Mouse (Mus musculus) limb, embryonic 11.5 days (tissue): ENCODE data around the gene Rgs14. TPM values are rescaled to one million over a fixed set of nuclear protein-coding genes. Genes with fewer than 3 reads are reported as not detected.

Source experiments
- ATAC-seq: fragments of 200-750 bp; cut with Nextera tagmentation; 2 replicates; pipeline ENCODE4 v1.8.0; 2017; ENCODE audit warnings: low read depth; ENCODE audit not compliant: insufficient number of reproducible peaks, low FRiP score, low TSS enrichment
- DNase-seq: peaks from one replicate; pipeline ENCODE4 v3.0.0-alpha.2; 2015; ENCODE audit warnings: low spot score
- H3K27ac ChIP-seq: fragments of 300-500 bp; sonication (generic); replicated peaks from 2 replicates; pipeline ENCODE4 v1.5.1; 2014; ENCODE audit warnings: low read depth, mild to moderate bottlenecking, low read length
- H3K27me3 ChIP-seq: fragments of 300-500 bp; sonication (generic); 2 replicates; pipeline ENCODE4 v1.6.1; 2014; ENCODE audit warnings: mild to moderate bottlenecking, low read length, mixed read lengths; ENCODE audit not compliant: control insufficient read depth, insufficient read depth
- H3K36me3 ChIP-seq: fragments of 300-500 bp; sonication (generic); 2 replicates; pipeline ENCODE4 v1.6.1; 2014; ENCODE audit warnings: mild to moderate bottlenecking, low read length, moderate library complexity, mixed read lengths; ENCODE audit not compliant: control insufficient read depth, insufficient read depth
- H3K4me1 ChIP-seq: fragments of 300-500 bp; sonication (generic); 2 replicates; pipeline ENCODE4 v1.6.1; 2014; ENCODE audit warnings: low read length, mixed read lengths; ENCODE audit not compliant: control insufficient read depth, insufficient read depth
- H3K4me2 ChIP-seq: fragments of 300-500 bp; sonication (generic); 2 replicates; pipeline ENCODE4 v1.6.1; 2014; ENCODE audit warnings: low read depth, mild to moderate bottlenecking, moderate library complexity; ENCODE audit not compliant: severe bottlenecking
- H3K4me3 ChIP-seq: fragments of 300-500 bp; sonication (generic); 2 replicates; pipeline ENCODE4 v1.5.1; 2014; ENCODE audit warnings: low read depth, low read length
- H3K9ac ChIP-seq: fragments of 300-500 bp; sonication (generic); 2 replicates; pipeline ENCODE4 v1.6.1; 2014; ENCODE audit warnings: mild to moderate bottlenecking, low read length
- H3K9me3 ChIP-seq: fragments of 300-500 bp; sonication (generic); 2 replicates; pipeline ENCODE4 v1.6.1; 2016; ENCODE audit warnings: low read length; ENCODE audit not compliant: control insufficient read depth
- WGBS: fragments of 180-500 bp; shearing (Covaris S2); extraction: QIAGEN DNeasy Blood & Tissue Kit; methylation state at CpG from one replicate; pipeline ENCODE4 v1.1.7; 2014; 5-methylcytosine and 5-hydroxymethylcytosine counted together
- polyA plus RNA-seq: library from polyadenylated mRNA; unstranded; fragments of >200 nt; fragmentation: Nextera tagmentation; extraction: Ambion mirVana; gene quantifications from 2 replicates; pipeline ENCODE4 v1.2.1, GENCODE M21; 2014

The Rgs14 gene
- polyA plus RNA-seq, 1 experiment from 2014 or later, result 0.97 TPM

DNA sequence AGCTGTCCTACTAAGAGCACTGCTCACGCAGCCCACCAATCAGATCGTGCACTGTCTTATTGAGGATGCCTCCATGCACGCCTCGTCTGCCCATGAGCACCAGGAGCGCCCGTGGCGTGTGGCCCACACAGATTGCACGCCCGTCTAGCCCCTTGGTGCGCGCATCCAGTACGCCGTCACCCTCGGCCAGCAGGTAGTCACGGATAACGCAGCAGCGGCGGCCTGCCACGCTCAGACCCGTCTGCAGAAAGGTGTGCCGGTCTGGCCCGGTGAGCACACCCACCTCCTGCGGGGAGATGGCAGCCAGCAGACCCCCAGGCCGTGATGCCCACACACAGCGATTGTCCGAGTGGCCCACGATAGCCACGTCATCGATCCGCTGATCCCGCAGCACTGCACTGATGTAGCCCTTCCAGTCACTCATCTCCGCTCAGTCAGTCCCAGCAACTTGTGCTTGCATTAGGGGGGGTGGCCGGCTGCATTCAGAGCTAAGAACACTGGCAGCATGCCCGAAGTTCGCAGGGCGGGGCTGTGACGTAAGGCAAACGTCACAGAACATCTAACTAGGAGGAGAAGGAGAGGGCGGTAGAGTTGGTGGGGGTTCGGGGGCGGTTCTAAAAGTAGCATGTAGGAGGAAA, 45.3 kb downstream of the Rgs14 start, which contains the start of gene Pfn3:
Gene Pfn3, minus strand, starts transcription at position 490 of the 638 bp plus-strand sequence.
- Histone ChIP-seq H3K4me2 (peak within 1 kb of the TSS; percentile 61), H3K27me3 (peaks cover 22% of the 10 kb centered on the region), H3K4me3 (peak within 1 kb of the TSS; percentile 32), H3K27ac (no peak within 1 kb of the TSS), H3K9ac (peak within 1 kb of the TSS; percentile 52), H3K36me3 (no peaks in the 10 kb centered on the region), H3K9me3 (no peaks in the 10 kb centered on the region; the same call in 1 of the 2 replicates), H3K4me1 (0 out of 2 replicates have a peak, but pooled peaks cover 5% of the 10 kb centered on the region)
- WGBS, result 10% methylated on average over 41 of the region's 41 CpGs
- peak; percentile 80 for DNase-seq
- no peak for ATAC-seq

DNA sequence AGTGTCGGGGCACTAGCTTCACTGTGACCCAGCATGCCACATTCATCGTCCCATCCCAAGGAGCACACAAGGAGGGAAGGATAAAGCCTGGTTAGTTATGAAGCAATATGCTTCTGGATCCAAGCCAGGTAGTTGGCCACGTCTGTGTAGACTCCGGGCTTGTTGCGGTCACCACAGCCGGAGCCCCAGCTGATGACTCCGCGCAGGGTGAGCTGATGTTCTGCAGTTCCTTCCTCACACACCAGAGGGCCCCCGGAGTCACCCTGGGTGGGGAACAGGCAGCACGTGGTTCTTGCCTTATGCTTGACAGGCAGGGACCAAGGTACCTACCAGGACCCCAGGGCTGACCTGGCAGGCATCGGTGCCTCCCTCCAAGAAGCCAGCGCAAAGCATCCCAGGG, 48.5 kb downstream of the Rgs14 start:
- 0 out of 2 replicates have a peak, but pooled peaks cover 5% of the 10 kb centered on the region for H3K4me1 ChIP-seq
- H3K4me2 ChIP-seq, result no peak overlapping the region
- WGBS, result 12% methylated on average over 12 of the region's 12 CpGs
- peak; percentile 19; the same call in 1 of the 2 replicates for ATAC-seq
- no peaks in the 10 kb centered on the region for H3K36me3 ChIP-seq
- H3K4me3 ChIP-seq, result no peak overlapping the region
- H3K27ac ChIP-seq, result no peak overlapping the region
- DNase-seq, result peak; percentile 93
- no peak overlapping the region for H3K9ac ChIP-seq
- H3K27me3 ChIP-seq, result peaks cover 45% of the 10 kb centered on the region
- no peaks in the 10 kb centered on the region; the same call in 1 of the 2 replicates for H3K9me3 ChIP-seq

- WGBS, result 74% methylated on average over 5 of the region's 5 CpGs
- DNase-seq (no peak), ATAC-seq (no peak)
- 0 out of 2 replicates have a peak, but pooled peaks cover 5% of the 10 kb centered on the region for H3K4me1 ChIP-seq
- H3K27ac ChIP-seq, result no peak overlapping the region
- H3K4me3 ChIP-seq, result no peak overlapping the region
- H3K4me2 ChIP-seq, result no peak overlapping the region
- H3K9me3 ChIP-seq, result no peaks in the 10 kb centered on the region; the same call in 1 of the 2 replicates
- H3K36me3 ChIP-seq, result no peaks in the 10 kb centered on the region
- H3K9ac ChIP-seq, result no peak overlapping the region
- H3K27me3 ChIP-seq, result peaks cover 45% of the 10 kb centered on the region
These were observed 49.6 kb downstream of the Rgs14 start for GRCm38 (mm10) chr13:55419142-55419541.

DNA sequence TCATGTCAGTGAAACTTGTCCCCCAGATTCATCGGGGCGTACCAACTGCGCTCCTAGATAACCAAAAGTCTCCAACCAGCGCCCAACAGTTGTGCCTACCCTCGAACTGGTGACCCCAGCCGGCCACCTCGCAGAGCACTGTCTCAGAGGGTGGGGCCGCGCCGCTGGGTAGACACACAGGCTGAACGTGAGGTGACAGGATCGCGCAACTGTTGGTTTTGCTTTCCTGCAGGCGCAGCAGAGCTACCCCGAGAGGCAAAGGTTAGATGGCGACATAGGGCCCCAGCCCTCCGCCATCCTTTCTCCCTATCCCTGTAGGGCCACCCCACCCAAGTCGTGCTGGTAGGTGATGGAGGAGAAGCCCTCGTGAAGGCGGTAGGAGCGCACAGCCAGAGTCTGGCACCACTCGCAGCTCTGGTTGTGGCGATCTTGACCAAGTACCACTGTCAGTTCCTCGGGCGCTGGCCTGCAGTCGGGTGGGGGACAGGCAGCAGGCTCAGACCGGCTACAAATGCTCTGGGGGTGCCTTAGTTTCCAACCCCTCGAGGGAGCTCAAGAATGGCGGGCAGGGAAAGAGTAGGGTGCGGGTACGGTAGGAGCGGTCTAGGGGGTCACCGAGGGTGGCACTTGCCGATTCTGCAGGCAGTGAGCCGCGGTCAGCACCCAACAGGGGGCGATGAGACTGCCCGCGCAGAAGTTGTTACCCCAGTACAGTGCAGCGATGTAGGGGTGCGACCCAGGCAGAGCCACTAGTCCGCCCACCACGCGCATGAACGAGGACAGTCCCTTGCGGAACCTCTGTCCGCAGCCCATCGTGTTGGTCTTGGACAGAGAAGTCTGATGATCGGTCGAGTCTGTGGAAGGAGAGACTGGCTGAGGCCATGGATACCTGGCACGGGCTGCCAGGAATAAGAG, 50.7 kb downstream of the Rgs14 start:
- no peaks in the 10 kb centered on the region; the same call in 1 of the 2 replicates for H3K9me3 ChIP-seq
- H3K27ac ChIP-seq, result no peak overlapping the region
- no peak overlapping the region for H3K4me3 ChIP-seq
- H3K4me1 ChIP-seq, result no peaks in the 10 kb centered on the region
- no peak overlapping the region for H3K9ac ChIP-seq
- H3K4me2 ChIP-seq, result no peak overlapping the region
- WGBS, result 28% methylated on average over 51 of the region's 51 CpGs
- DNase-seq (no peak), ATAC-seq (no peak)
- peaks cover 37% of the 10 kb centered on the region for H3K27me3 ChIP-seq
- no peaks in the 10 kb centered on the region for H3K36me3 ChIP-seq

GRCm38 (mm10) chr13:55420933-55421800, 51.6 kb downstream of the Rgs14 start:
- no peaks in the 10 kb centered on the region for H3K36me3 ChIP-seq
- no peaks in the 10 kb centered on the region for H3K4me1 ChIP-seq
- ATAC-seq (no peak), DNase-seq (peak; percentile 71)
- H3K27ac ChIP-seq, result no peak overlapping the region
- H3K27me3 ChIP-seq, result peaks cover 37% of the 10 kb centered on the region
- peak overlapping the region; percentile 5; the same call in 1 of the 2 replicates for H3K9ac ChIP-seq
- no peaks in the 10 kb centered on the region for H3K9me3 ChIP-seq
- 14% methylated on average over 35 of the region's 35 CpGs for WGBS
- H3K4me2 ChIP-seq, result peak overlapping the region; percentile 32
- peak overlapping the region; percentile 14; the same call in 1 of the 2 replicates for H3K4me3 ChIP-seq

- H3K27me3 ChIP-seq, result peaks cover 5% of the 10 kb centered on the region
- H3K9ac ChIP-seq, result no peak within 1 kb of the TSS
- DNase-seq (no peak), ATAC-seq (no peak)
- WGBS, result 91% methylated on average over 10 of the region's 10 CpGs
- no peaks in the 10 kb centered on the region for H3K36me3 ChIP-seq
- H3K27ac ChIP-seq, result no peak within 1 kb of the TSS
- no peak within 1 kb of the TSS for H3K4me2 ChIP-seq
- H3K9me3 ChIP-seq, result no peaks in the 10 kb centered on the region
- H3K4me1 ChIP-seq, result no peaks in the 10 kb centered on the region
- H3K4me3 ChIP-seq, result no peak within 1 kb of the TSS
These were observed 57.1 kb downstream of the Rgs14 start, which contains the start of gene F12 for GRCm38 (mm10) chr13:55426613-55427012. F12 (minus strand) TSS chr13:55426793.

- Histone ChIP-seq H3K9me3 (no peaks in the 10 kb centered on the region), H3K4me3 (no peak overlapping the region), H3K36me3 (no peaks in the 10 kb centered on the region), H3K27me3 (no peaks in the 10 kb centered on the region), H3K4me2 (no peak overlapping the region), H3K9ac (no peak overlapping the region), H3K27ac (no peak overlapping the region), H3K4me1 (no peaks in the 10 kb centered on the region)
- WGBS, result 76% methylated on average over 12 of the region's 12 CpGs
- DNase-seq, result no peak
- ATAC-seq, result no peak
These were observed 59.8 kb downstream of the Rgs14 start for GRCm38 (mm10) chr13:55429226-55429888.
